Mouse (Mus musculus): ENCODE results near the gene Car9. TPM values are rescaled to one million over a fixed set of nuclear protein-coding genes. Genes with fewer than 3 reads are reported as not detected.

Gene Car9
- total and polyA plus RNA-seq, 3 experiments: not detected

DNA sequence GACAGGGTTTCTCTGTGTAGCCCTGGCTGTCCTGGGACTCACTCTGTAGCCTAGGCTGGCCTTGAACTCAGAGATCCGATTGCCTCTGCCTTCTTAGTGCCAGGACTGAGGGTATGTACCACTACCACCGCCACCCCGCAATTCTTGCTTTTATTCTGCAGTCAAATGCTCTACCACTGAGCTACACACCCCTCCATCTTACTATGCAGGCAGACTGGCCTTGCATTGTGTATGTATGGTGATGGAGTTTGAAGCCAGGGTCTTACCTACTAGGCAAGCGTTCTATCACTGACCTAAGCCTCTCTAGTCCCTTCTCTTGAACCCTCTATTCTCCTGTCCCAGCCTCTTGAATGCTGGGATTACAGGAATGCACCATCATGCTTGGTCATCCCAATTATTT is 6.5 kb downstream of the Car9 start:
- TF ChIP-seq RCOR1 (conservative IDR thresholded peaks at IDR 0.05; ENCODE audit: low read depth, low read length) (no peak), MXI1 (IDR thresholded peaks at IDR 0.05; ENCODE audit: low read depth, low read length) (no peak), TCF12 (IDR thresholded peaks at IDR 0.05; ENCODE audit: low read depth, low read length) (no peak), CTCF (conservative IDR thresholded peaks at IDR 0.05 in 1 of 2, IDR thresholded peaks at IDR 0.05 in 1 of 2; ENCODE audit: low read depth in 2 of 2, low read length in 2 of 2) (no peak), PAX5 (IDR thresholded peaks at IDR 0.05; ENCODE audit: low read length) (no peak), JUN (IDR thresholded peaks at IDR 0.05; ENCODE audit: insufficient read depth, low read depth, low read length) (no peak), HCFC1 (IDR thresholded peaks at IDR 0.05; ENCODE audit: low read depth, low read length) (no peak), CHD2 (IDR thresholded peaks at IDR 0.05; ENCODE audit: low read length) (no peak), POLR2AphosphoS2 (IDR thresholded peaks at IDR 0.05; ENCODE audit: low read depth, low read length) (no peak), E2F4 (IDR thresholded peaks at IDR 0.05; ENCODE audit: insufficient replicate concordance, low read depth, low read length) (no peak), EP300 (IDR thresholded peaks at IDR 0.05; ENCODE audit: low read length) (no peak)
- H3K9ac ChIP-seq (ENCODE audit: insufficient read depth, low read depth): no peak overlapping the region
- no peak for DNase-seq (ENCODE audit: extremely low read depth)
- H3K4me2 ChIP-seq (ENCODE audit: insufficient read depth, low read depth, poor library complexity, severe bottlenecking): no peak overlapping the region
- H3K27ac ChIP-seq (ENCODE audit: insufficient read depth, low read depth): no peak overlapping the region
- dilution Hi-C loops (cut with MboI; ENCODE audit: extremely low pct_ligation_motif_present, extremely low pct_unique_long_range_greater_than_20kb, low sequenced_read_pairs): no loop called here
- H3K4me3 ChIP-seq (replicated peaks in 1 of 3; ENCODE audit: low read depth in 2 of 3, low read length in 2 of 3, poor library complexity in 1 of 3): no peak overlapping the region
- H3K9me3 ChIP-seq (replicated peaks; ENCODE audit: low read length): no peaks in the 10 kb centered on the region
- H3K79me2 ChIP-seq (replicated peaks; ENCODE audit: control insufficient read depth, extremely low read depth, insufficient read depth, poor library complexity, severe bottlenecking): no peaks in the 10 kb centered on the region
- H3K27me3 ChIP-seq (replicated peaks): peaks cover 85% of the 10 kb centered on the region
- in situ Hi-C loops (cut with MboI; ENCODE audit: low pct_ligation_motif_present, low pct_unique_long_range_greater_than_20kb, low sequenced_read_pairs): no loop called here
- no peaks in the 10 kb centered on the region for H3K4me1 ChIP-seq (ENCODE audit: control insufficient read depth in 1 of 2, insufficient read depth in 2 of 2)
- no peaks in the 10 kb centered on the region for H3K36me3 ChIP-seq (replicated peaks in 1 of 2; ENCODE audit: control insufficient read depth in 1 of 2, insufficient read depth in 1 of 2, low read length in 1 of 2)

- no peak overlapping the region for H3K27ac ChIP-seq (ENCODE audit: insufficient read depth, low read depth)
- TF ChIP-seq CHD1 (IDR thresholded peaks at IDR 0.05; ENCODE audit: low read depth, low read length) (no peak), GABPA (IDR thresholded peaks at IDR 0.05; ENCODE audit: insufficient replicate concordance, low read depth, low read length) (no peak), PAX5 (IDR thresholded peaks at IDR 0.05; ENCODE audit: low read length) (no peak), ELF1 (IDR thresholded peaks at IDR 0.05; ENCODE audit: low read depth, low read length) (no peak), MEF2A (IDR thresholded peaks at IDR 0.05; ENCODE audit: borderline replicate concordance, low read depth, low read length) (no peak), MXI1 (IDR thresholded peaks at IDR 0.05; ENCODE audit: low read depth, low read length) (no peak)
- H3K36me3 ChIP-seq (replicated peaks in 1 of 2; ENCODE audit: control insufficient read depth in 1 of 2, insufficient read depth in 1 of 2, low read length in 1 of 2): no peaks in the 10 kb centered on the region
- no peak overlapping the region for H3K4me2 ChIP-seq (ENCODE audit: insufficient read depth, low read depth, poor library complexity, severe bottlenecking)
- dilution Hi-C loops (cut with MboI; ENCODE audit: extremely low pct_ligation_motif_present, extremely low pct_unique_long_range_greater_than_20kb, low sequenced_read_pairs) (no loop called here), in situ Hi-C loops (cut with MboI; ENCODE audit: low pct_ligation_motif_present, low pct_unique_long_range_greater_than_20kb, low sequenced_read_pairs) (no loop called here)
- DNase-seq (ENCODE audit: extremely low read depth): no peak
- no peak overlapping the region for H3K4me3 ChIP-seq (replicated peaks in 1 of 3; ENCODE audit: low read depth in 2 of 3, low read length in 2 of 3, poor library complexity in 1 of 3)
- no peaks in the 10 kb centered on the region for H3K79me2 ChIP-seq (replicated peaks; ENCODE audit: control insufficient read depth, extremely low read depth, insufficient read depth, poor library complexity, severe bottlenecking)
- no peaks in the 10 kb centered on the region for H3K9me3 ChIP-seq (replicated peaks; ENCODE audit: low read length)
- H3K27me3 ChIP-seq (replicated peaks): peaks cover 81% of the 10 kb centered on the region
- H3K9ac ChIP-seq (ENCODE audit: insufficient read depth, low read depth): no peak overlapping the region
- H3K4me1 ChIP-seq (ENCODE audit: control insufficient read depth in 1 of 2, insufficient read depth in 2 of 2): no peaks in the 10 kb centered on the region
Measured at GRCm38 (mm10) chr4:43513791-43514190, 7.0 kb downstream of the Car9 start.

All from CH12.LX (cell line).